Mouse (Mus musculus) forebrain, embryonic 16.5 days (tissue): ENCODE measurements around the gene Yipf2. TPM values are rescaled to one million over a fixed set of nuclear protein-coding genes. Genes with fewer than 3 reads are reported as not detected.

Experiments used
- ATAC-seq: fragments of 200-750 bp; cut with Nextera tagmentation; 2 replicates; pipeline ENCODE4 v1.8.0; 2017; ENCODE audit warnings: mild to moderate bottlenecking, moderate library complexity
- H3K27ac ChIP-seq: fragments of 300-500 bp; sonication (generic); 2 replicates; pipeline ENCODE4 v1.5.1; 2014; ENCODE audit warnings: low read length, control low read depth
- H3K27me3 ChIP-seq: fragments of 300-500 bp; sonication (generic); replicated peaks from 2 replicates; pipeline ENCODE4 v1.6.1; 2014; ENCODE audit warnings: low read length; ENCODE audit not compliant: control insufficient read depth, insufficient read depth
- H3K36me3 ChIP-seq: fragments of 300-500 bp; sonication (generic); 2 replicates; pipeline ENCODE4 v1.6.1; 2014; ENCODE audit not compliant: control insufficient read depth, insufficient read depth
- H3K4me1 ChIP-seq: fragments of 300-500 bp; sonication (generic); replicated peaks from 2 replicates; pipeline ENCODE4 v1.6.1; 2014; ENCODE audit warnings: low read length; ENCODE audit not compliant: control insufficient read depth, insufficient read depth
- H3K4me2 ChIP-seq: fragments of 300-500 bp; sonication (generic); 2 replicates; pipeline ENCODE4 v1.6.1; 2014; ENCODE audit warnings: mild to moderate bottlenecking, low read length, control low read depth
- H3K4me3 ChIP-seq: fragments of 300-500 bp; sonication (generic); replicated peaks from 2 replicates; pipeline ENCODE4 v1.5.1; 2014; ENCODE audit warnings: mild to moderate bottlenecking, low read length, control low read depth
- H3K9ac ChIP-seq: fragments of 300-500 bp; sonication (generic); replicated peaks from 2 replicates; pipeline ENCODE4 v1.6.1; 2014; ENCODE audit warnings: low read depth, low read length, control low read depth
- H3K9me3 ChIP-seq: fragments of 300-500 bp; sonication (generic); 2 replicates; pipeline ENCODE4 v1.6.1; 2016; ENCODE audit warnings: low read length; ENCODE audit not compliant: control insufficient read depth
- WGBS: fragments of 180-500 bp; shearing (Covaris S2); extraction: QIAGEN DNeasy Blood & Tissue Kit; methylation state at CpG from one replicate; pipeline ENCODE4 v1.1.7; 2014; 5-methylcytosine and 5-hydroxymethylcytosine counted together
- polyA plus RNA-seq: library from polyadenylated mRNA; unstranded; fragments of >200 nt; fragmentation: Nextera tagmentation; extraction: Ambion mirVana; gene quantifications from 2 replicates; pipeline ENCODE4 v1.2.1, GENCODE M21; 2015

Yipf2 gene
- polyA plus RNA-seq, result 22.7 and 24.8 TPM in 2 replicates

- Histone ChIP-seq H3K9me3 (no peaks in the 10 kb centered on the region), H3K27ac (peak within 1 kb of the TSS; percentile 90), H3K4me1 (peaks cover 28% of the 10 kb centered on the region), H3K4me3 (peak within 1 kb of the TSS; percentile 97), H3K4me2 (peak within 1 kb of the TSS; percentile 97), H3K36me3 (peaks cover 14% of the 10 kb centered on the region), H3K27me3 (no peaks in the 10 kb centered on the region), H3K9ac (peak within 1 kb of the TSS; percentile 85)
- ATAC-seq, result peak; percentile 93
- under 1% methylated on average over 30 of the region's 30 CpGs for WGBS
Observed at GRCm38 (mm10) chr9:21592703-21593121, at the start of gene Yipf2, which contains the start of gene Timm29. Gene Yipf2, minus strand, starts transcription at chr9:21592828. Gene Timm29, plus strand, starts transcription at chr9:21592722.

- no peak overlapping the region for H3K4me2 ChIP-seq
- H3K27ac ChIP-seq, result no peak overlapping the region
- WGBS, result 95% methylated on average over 11 of the region's 11 CpGs
- no peaks in the 10 kb centered on the region for H3K9me3 ChIP-seq
- peaks cover 76% of the 10 kb centered on the region for H3K36me3 ChIP-seq
- H3K9ac ChIP-seq, result no peak overlapping the region
- H3K4me3 ChIP-seq, result no peak overlapping the region
- peaks cover 4% of the 10 kb centered on the region; the same call in 1 of the 2 replicates for H3K4me1 ChIP-seq
- H3K27me3 ChIP-seq, result no peaks in the 10 kb centered on the region
- ATAC-seq, result no peak
Observed at GRCm38 (mm10) chr9:21639031-21639430, 46.4 kb upstream of the Yipf2 start.

GRCm38 (mm10) chr9:21635639-21636038 is 43.0 kb upstream of the Yipf2 start:
- ATAC-seq, result 0 out of 2 replicates have a peak, but pooled peaks have one; percentile 26
- no peak overlapping the region for H3K9ac ChIP-seq
- H3K27ac ChIP-seq, result no peak overlapping the region
- 24% methylated on average over 7 of the region's 7 CpGs for WGBS
- peaks cover 49% of the 10 kb centered on the region for H3K36me3 ChIP-seq
- H3K27me3 ChIP-seq, result no peaks in the 10 kb centered on the region
- H3K4me3 ChIP-seq, result no peak overlapping the region
- H3K4me2 ChIP-seq, result no peak overlapping the region
- peaks cover 4% of the 10 kb centered on the region; the same call in 1 of the 2 replicates for H3K4me1 ChIP-seq
- H3K9me3 ChIP-seq, result no peaks in the 10 kb centered on the region

GRCm38 (mm10) chr9:21633106-21633505 is 40.5 kb upstream of the Yipf2 start:
- no peak overlapping the region for H3K4me2 ChIP-seq
- ATAC-seq, result no peak

GRCm38 (mm10) chr9:21630673-21631072 is 38.0 kb upstream of the Yipf2 start:
- Histone ChIP-seq H3K9me3 (no peaks in the 10 kb centered on the region), H3K36me3 (peaks cover 5% of the 10 kb centered on the region), H3K4me1 (peaks cover 11% of the 10 kb centered on the region), H3K9ac (no peak overlapping the region), H3K27ac (no peak overlapping the region), H3K4me3 (no peak overlapping the region), H3K4me2 (no peak overlapping the region), H3K27me3 (no peaks in the 10 kb centered on the region)
- 84% methylated on average over 3 of the region's 3 CpGs for WGBS
- ATAC-seq, result no peak

More at GRCm38 (mm10) chr9:21633106-21633505, 40.5 kb upstream of the Yipf2 start:
- Histone ChIP-seq H3K9ac (no peak overlapping the region), H3K4me3 (no peak overlapping the region), H3K27ac (no peak overlapping the region), H3K36me3 (peaks cover 26% of the 10 kb centered on the region), H3K9me3 (no peaks in the 10 kb centered on the region), H3K27me3 (no peaks in the 10 kb centered on the region), H3K4me1 (peaks cover 4% of the 10 kb centered on the region; the same call in 1 of the 2 replicates)
- 65% methylated on average over 3 of the region's 3 CpGs for WGBS

GRCm38 (mm10) chr9:21627145-21627795 is 34.6 kb upstream of the Yipf2 start:
- ATAC-seq, result no peak
- H3K9ac ChIP-seq, result no peak overlapping the region
- WGBS, result 36% methylated on average over 5 of the region's 5 CpGs
- H3K9me3 ChIP-seq, result no peaks in the 10 kb centered on the region
- no peak overlapping the region for H3K4me2 ChIP-seq
- H3K4me1 ChIP-seq, result peaks cover 20% of the 10 kb centered on the region
- 0 out of 2 replicates have a peak, but pooled peaks cover 2% of the 10 kb centered on the region for H3K36me3 ChIP-seq
- H3K27ac ChIP-seq, result no peak overlapping the region
- no peaks in the 10 kb centered on the region for H3K27me3 ChIP-seq
- no peak overlapping the region for H3K4me3 ChIP-seq

GRCm38 (mm10) chr9:21626571-21626970 is 33.9 kb upstream of the Yipf2 start:
- H3K36me3 ChIP-seq, result 0 out of 2 replicates have a peak, but pooled peaks cover 2% of the 10 kb centered on the region
- no peaks in the 10 kb centered on the region for H3K9me3 ChIP-seq
- H3K4me2 ChIP-seq, result no peak overlapping the region
- H3K4me1 ChIP-seq, result peaks cover 20% of the 10 kb centered on the region
- H3K4me3 ChIP-seq, result no peak overlapping the region
- ATAC-seq, result no peak
- H3K9ac ChIP-seq, result no peak overlapping the region
- H3K27me3 ChIP-seq, result no peaks in the 10 kb centered on the region
- H3K27ac ChIP-seq, result no peak overlapping the region

- no peak overlapping the region for H3K4me3 ChIP-seq
- no peak for ATAC-seq
- H3K27me3 ChIP-seq, result no peaks in the 10 kb centered on the region
- H3K27ac ChIP-seq, result no peak overlapping the region
- H3K4me1 ChIP-seq, result peaks cover 22% of the 10 kb centered on the region
- no peak overlapping the region for H3K4me2 ChIP-seq
- no peak overlapping the region for H3K9ac ChIP-seq
- WGBS, result 88% methylated on average over 10 of the region's 10 CpGs
- H3K9me3 ChIP-seq, result no peaks in the 10 kb centered on the region
- H3K36me3 ChIP-seq, result no peaks in the 10 kb centered on the region
Observed at GRCm38 (mm10) chr9:21625342-21626339, 33.0 kb upstream of the Yipf2 start.

GRCm38 (mm10) chr9:21622676-21623075 is 30.0 kb upstream of the Yipf2 start:
- ATAC-seq, result no peak
- no peak overlapping the region for H3K4me2 ChIP-seq
- H3K27ac ChIP-seq, result no peak overlapping the region
- no peaks in the 10 kb centered on the region for H3K36me3 ChIP-seq
- no peak overlapping the region for H3K4me3 ChIP-seq
- WGBS, result 92% methylated on average over 1 of the region's 1 CpGs
- H3K27me3 ChIP-seq, result no peaks in the 10 kb centered on the region
- H3K9ac ChIP-seq, result no peak overlapping the region
- H3K4me1 ChIP-seq, result peaks cover 41% of the 10 kb centered on the region
- H3K9me3 ChIP-seq, result no peaks in the 10 kb centered on the region
